Mouse (Mus musculus): ENCODE measurements at regions not wholly inside any gene's neighbourhood (a gene's known extent, or its start where the extent isn't known, plus 50 kb on each side); places are given as distances from the start of the nearest gene placed in this dataset.

GRCm38 (mm10) chr3:45649361-45649760 is 271.2 kb downstream of the Pcdh10 start:
- Histone ChIP-seq H3K36me3 (replicated peaks; ENCODE audit: control insufficient read depth, insufficient read depth) (no peaks in the 10 kb centered on the region), H3K27me3 (ENCODE audit: control insufficient read depth, insufficient read depth, low read length) (no peaks in the 10 kb centered on the region), H3K4me3 (replicated peaks; ENCODE audit: low read length) (no peak overlapping the region), H3K27ac (no peak overlapping the region), H3K4me2 (replicated peaks) (no peak overlapping the region), H3K9me3 (ENCODE audit: control insufficient read depth, low read length) (no peaks in the 10 kb centered on the region), H3K9ac (no peak overlapping the region), H3K4me1 (replicated peaks; ENCODE audit: control insufficient read depth, insufficient read depth, low read length) (no peaks in the 10 kb centered on the region)
- DNase-seq (ENCODE audit: low spot score) (no peak), ATAC-seq (ENCODE audit: low FRiP score) (no peak)

- Histone ChIP-seq H3K9ac (no peak overlapping the region), H3K27me3 (ENCODE audit: control insufficient read depth, insufficient read depth, low read length) (no peaks in the 10 kb centered on the region), H3K4me3 (replicated peaks; ENCODE audit: low read length) (no peak overlapping the region), H3K36me3 (replicated peaks; ENCODE audit: control insufficient read depth, insufficient read depth) (no peaks in the 10 kb centered on the region), H3K4me2 (replicated peaks) (no peak overlapping the region), H3K4me1 (replicated peaks; ENCODE audit: control insufficient read depth, insufficient read depth, low read length) (no peaks in the 10 kb centered on the region), H3K27ac (no peak overlapping the region), H3K9me3 (ENCODE audit: control insufficient read depth, low read length) (no peaks in the 10 kb centered on the region)
- DNase-seq (ENCODE audit: low spot score) (no peak), ATAC-seq (ENCODE audit: low FRiP score) (no peak)
- WGBS = 82% methylated on average over 5 of the region's 5 CpGs
These were observed 278.8 kb downstream of the Pcdh10 start for GRCm38 (mm10) chr3:45657023-45657422.

- WGBS = 86% methylated on average over 2 of the region's 2 CpGs
- DNase-seq (ENCODE audit: low spot score) = no peak
- H3K27ac ChIP-seq = no peak overlapping the region
- H3K9ac ChIP-seq = no peak overlapping the region
- no peak overlapping the region for H3K4me3 ChIP-seq (replicated peaks; ENCODE audit: low read length)
- no peaks in the 10 kb centered on the region for H3K4me1 ChIP-seq (replicated peaks; ENCODE audit: control insufficient read depth, insufficient read depth, low read length)
- H3K36me3 ChIP-seq (replicated peaks; ENCODE audit: control insufficient read depth, insufficient read depth) = no peaks in the 10 kb centered on the region
- ATAC-seq (ENCODE audit: low FRiP score) = no peak
- no peak overlapping the region for H3K4me2 ChIP-seq (replicated peaks)
- no peaks in the 10 kb centered on the region for H3K9me3 ChIP-seq (ENCODE audit: control insufficient read depth, low read length)
- no peaks in the 10 kb centered on the region for H3K27me3 ChIP-seq (ENCODE audit: control insufficient read depth, insufficient read depth, low read length)
These were observed 280.0 kb downstream of the Pcdh10 start for GRCm38 (mm10) chr3:45658093-45658776.

GRCm38 (mm10) chr3:45659052-45659451 is 280.9 kb downstream of the Pcdh10 start:
- no peak for DNase-seq (ENCODE audit: low spot score)
- Histone ChIP-seq H3K27ac (no peak overlapping the region), H3K27me3 (ENCODE audit: control insufficient read depth, insufficient read depth, low read length) (no peaks in the 10 kb centered on the region), H3K4me1 (replicated peaks; ENCODE audit: control insufficient read depth, insufficient read depth, low read length) (no peaks in the 10 kb centered on the region), H3K4me2 (replicated peaks) (no peak overlapping the region), H3K9me3 (ENCODE audit: control insufficient read depth, low read length) (no peaks in the 10 kb centered on the region), H3K4me3 (replicated peaks; ENCODE audit: low read length) (no peak overlapping the region), H3K36me3 (replicated peaks; ENCODE audit: control insufficient read depth, insufficient read depth) (no peaks in the 10 kb centered on the region), H3K9ac (no peak overlapping the region)
- WGBS = 98% methylated on average over 1 of the region's 1 CpGs
- no peak for ATAC-seq (ENCODE audit: low FRiP score)

- H3K4me2 ChIP-seq (replicated peaks) = no peak overlapping the region
- H3K27me3 ChIP-seq (ENCODE audit: control insufficient read depth, insufficient read depth, low read length) = no peaks in the 10 kb centered on the region
- H3K4me1 ChIP-seq (replicated peaks; ENCODE audit: control insufficient read depth, insufficient read depth, low read length) = no peaks in the 10 kb centered on the region
- no peak overlapping the region for H3K27ac ChIP-seq
- no peak overlapping the region for H3K9ac ChIP-seq
- H3K36me3 ChIP-seq (replicated peaks; ENCODE audit: control insufficient read depth, insufficient read depth) = no peaks in the 10 kb centered on the region
- H3K9me3 ChIP-seq (ENCODE audit: control insufficient read depth, low read length) = no peaks in the 10 kb centered on the region; the same call in 1 of the 2 replicates
- ATAC-seq (ENCODE audit: low FRiP score) (no peak), DNase-seq (ENCODE audit: low spot score) (no peak)
- H3K4me3 ChIP-seq (replicated peaks; ENCODE audit: low read length) = no peak overlapping the region
These were observed 292.2 kb downstream of the Pcdh10 start for GRCm38 (mm10) chr3:45670434-45670833.

GRCm38 (mm10) chr3:45677672-45678071 is 299.5 kb downstream of the Pcdh10 start:
- Histone ChIP-seq H3K4me2 (replicated peaks) (no peak overlapping the region), H3K27me3 (ENCODE audit: control insufficient read depth, insufficient read depth, low read length) (no peaks in the 10 kb centered on the region), H3K4me3 (replicated peaks; ENCODE audit: low read length) (no peak overlapping the region), H3K4me1 (replicated peaks; ENCODE audit: control insufficient read depth, insufficient read depth, low read length) (no peaks in the 10 kb centered on the region), H3K36me3 (replicated peaks; ENCODE audit: control insufficient read depth, insufficient read depth) (no peaks in the 10 kb centered on the region), H3K27ac (no peak overlapping the region), H3K9me3 (ENCODE audit: control insufficient read depth, low read length) (no peaks in the 10 kb centered on the region), H3K9ac (no peak overlapping the region)
- 91% methylated on average over 6 of the region's 6 CpGs for WGBS
- ATAC-seq (ENCODE audit: low FRiP score) = no peak
- no peak for DNase-seq (ENCODE audit: low spot score)

GRCm38 (mm10) chr3:45681410-45681809 is 303.2 kb downstream of the Pcdh10 start:
- 4% methylated on average over 12 of the region's 12 CpGs for WGBS
- Histone ChIP-seq H3K4me1 (replicated peaks; ENCODE audit: control insufficient read depth, insufficient read depth, low read length) (no peaks in the 10 kb centered on the region), H3K9me3 (ENCODE audit: control insufficient read depth, low read length) (no peaks in the 10 kb centered on the region), H3K4me3 (replicated peaks; ENCODE audit: low read length) (peak overlapping the region; percentile 4; the same call in 1 of the 2 replicates), H3K27me3 (ENCODE audit: control insufficient read depth, insufficient read depth, low read length) (no peaks in the 10 kb centered on the region), H3K36me3 (replicated peaks; ENCODE audit: control insufficient read depth, insufficient read depth) (no peaks in the 10 kb centered on the region), H3K9ac (no peak overlapping the region), H3K4me2 (replicated peaks) (peak overlapping the region; percentile 41), H3K27ac (no peak overlapping the region)
- ATAC-seq (ENCODE audit: low FRiP score) (no peak), DNase-seq (ENCODE audit: low spot score) (no peak)

- H3K36me3 ChIP-seq (replicated peaks; ENCODE audit: control insufficient read depth, insufficient read depth) = no peaks in the 10 kb centered on the region
- no peaks in the 10 kb centered on the region for H3K9me3 ChIP-seq (ENCODE audit: control insufficient read depth, low read length)
- ATAC-seq (ENCODE audit: low FRiP score) = no peak
- DNase-seq (ENCODE audit: low spot score) = no peak
- H3K4me2 ChIP-seq (replicated peaks) = no peak overlapping the region
- no peak overlapping the region for H3K9ac ChIP-seq
- H3K27ac ChIP-seq = no peak overlapping the region
- no peaks in the 10 kb centered on the region for H3K4me1 ChIP-seq (replicated peaks; ENCODE audit: control insufficient read depth, insufficient read depth, low read length)
- no peaks in the 10 kb centered on the region for H3K27me3 ChIP-seq (ENCODE audit: control insufficient read depth, insufficient read depth, low read length)
- H3K4me3 ChIP-seq (replicated peaks; ENCODE audit: low read length) = no peak overlapping the region
- 57% methylated on average over 1 of the region's 1 CpGs for WGBS
These were observed 329.7 kb downstream of the Pcdh10 start for GRCm38 (mm10) chr3:45707891-45708290.
